In the genomic region with DNA sequence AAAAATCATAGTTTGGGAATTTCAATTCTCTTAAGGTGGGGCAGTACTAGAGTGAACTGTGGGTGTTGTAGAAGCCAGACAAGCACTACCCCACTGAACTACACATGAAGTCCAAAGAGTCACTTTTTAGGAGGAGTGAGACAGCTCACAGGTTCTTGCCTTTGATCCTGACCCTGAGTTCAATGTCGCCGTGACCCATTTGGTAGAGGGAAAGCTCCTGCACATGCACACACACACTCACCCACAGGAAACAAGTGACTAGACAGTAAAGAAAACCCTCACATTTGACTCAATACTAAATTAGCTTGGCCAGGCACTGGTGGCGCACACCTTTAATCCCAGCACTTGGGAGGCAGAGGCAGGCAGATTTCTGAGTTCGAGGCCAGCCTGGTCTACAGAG, we compare ENCODE assay signal across 15 mouse cellular contexts. TPM values are rescaled to one million over a fixed set of nuclear protein-coding genes. Genes with fewer than 3 reads are reported as not detected.
A peak's percentile ranks its signal among the peaks of the same experiment; 100 is the strongest.
DNase-seq lines count a peak whose midpoint lies in the region.
"Had no signal": no experiment of that assay in that cellular context is flagged by ENCODE, and none has a peak within 500 bp of the region (broad histone marks: within the 10 kb centered on the region; RNA-seq: fewer than 3 reads in every experiment).

No protein-coding gene starts in this region.

- peak; percentile 38 to 75 for DNase-seq in adrenal gland, adult (ENCODE audit: inconsistent age in 2 of 2, low spot score in 1 of 2)
- DNase-seq in adrenal gland, postnatal 4 days (ENCODE audit: low spot score in 2 of 2), result no peak
- DNase-seq in heart, adult 11 months, result peak; percentile 71
- DNase-seq in heart, postnatal 14 days, result no peak
- peak; percentile 25 for DNase-seq in adrenal gland, postnatal 14 days
- no peak for DNase-seq in kidney, adult 11 months
- DNase-seq in layer of hippocampus, adult 11-12 months (ENCODE audit: low spot score), result no peak
- DNase-seq: B cell, adult 2 months; cerebellum, adult 11 months; cerebellum, adult 18-20 months; cerebellum, adult 8-10 months; cerebellum, adult 9-11 months; cerebellum, postnatal 14 days; cerebellum, postnatal 36 days; embryo, embryonic 11 days had no signal

- intact Hi-C loops in heart, postnatal 14 days (cut with DNase I), result no loop called here

RNA-seq across cellular contexts. Expression of gene Rad51c, which starts 20.2 kb away (rescaled TPM):
- 1 to 10 TPM; 3.2 to 6.1 TPM for total RNA-seq in adrenal gland, postnatal 4 days (2021)
- 1 to 10 TPM; 2.5 to 2.7 TPM for total RNA-seq in heart, postnatal 14 days (2021)
- total RNA-seq in adrenal gland, postnatal 14 days (2021), result 2.9 and 3.6 TPM in 2 replicates

RNA-seq across cellular contexts. Expression of gene Tex14, which starts 20.3 kb away (rescaled TPM):
- 1 to 10 TPM in 1 of 2 experiments, under 1 TPM in 1; 0.34 to 1.0 TPM for total RNA-seq in adrenal gland, postnatal 4 days (2021)
- under 1 TPM; 0.27 to 0.41 TPM for total RNA-seq in heart, postnatal 14 days (2021)
- 0.53 and 0.67 TPM in 2 replicates for total RNA-seq in adrenal gland, postnatal 14 days (2021)

RNA-seq across cellular contexts. Expression of gene Ppm1e, which starts 25.7 kb away (rescaled TPM):
- total RNA-seq in adrenal gland, postnatal 4 days (2021), result 10 to 100 TPM; 17.7 to 18.6 TPM
- total RNA-seq in heart, postnatal 14 days (2021), result 10 to 100 TPM; 12.0 to 14.7 TPM
- 14.6 and 16.1 TPM in 2 replicates for total RNA-seq in adrenal gland, postnatal 14 days (2021)

Comparison
In these comparisons a context has a peak if more than half of its experiments do, and no peak if none do; other contexts are left out.
1. DNase-seq: peak in adrenal gland, adult (2 of 2), heart, adult 11 months (single experiment) and adrenal gland, postnatal 14 days (single experiment); none in adrenal gland, postnatal 4 days (0 of 2), heart, postnatal 14 days (0 of 2), kidney, adult 11 months (single experiment) and layer of hippocampus, adult 11-12 months (single experiment).